Mouse (Mus musculus) CH12.LX (cell line): ENCODE measurements around the gene Atp23. TPM values are rescaled to one million over a fixed set of nuclear protein-coding genes. Genes with fewer than 3 reads are reported as not detected.

Experiments used
- DNase-seq: peaks from one replicate; pipeline ENCODE4 v3.0.0-alpha.2; 2013; ENCODE audit errors: extremely low read depth
- H3K27ac ChIP-seq: 2 replicates; pipeline ENCODE4 v1.5.1; 2012; ENCODE audit warnings: low read depth, mild to moderate bottlenecking, control low read depth, moderate library complexity; ENCODE audit not compliant: insufficient read depth
- H3K27me3 ChIP-seq: replicated peaks from 2 replicates; pipeline ENCODE3; 2012; ENCODE audit warnings: inconsistent platforms
- H3K36me3 ChIP-seq, 2 experiments: replicated peaks in 1 of 2; 2 replicates each; pipeline versions ENCODE3 to v1.6.1; 2012; ENCODE audit warnings: inconsistent platforms in 1 of 2, low read length in 1 of 2, mild to moderate bottlenecking in 1 of 2, mixed read lengths in 1 of 2, moderate library complexity in 1 of 2; ENCODE audit not compliant: control insufficient read depth in 1 of 2, insufficient read depth in 1 of 2
- H3K4me1 ChIP-seq, 2 experiments: 2 replicates each; pipeline ENCODE4 v1.6.1; 2012; ENCODE audit warnings: inconsistent platforms in 1 of 2, moderate library complexity in 1 of 2; ENCODE audit not compliant: insufficient read depth in 2 of 2, control insufficient read depth in 1 of 2
- H3K4me2 ChIP-seq: 2 replicates; pipeline ENCODE4 v1.6.1; 2012; ENCODE audit warnings: low read depth, mild to moderate bottlenecking, control low read depth; ENCODE audit not compliant: poor library complexity, insufficient read depth, severe bottlenecking
- H3K4me3 ChIP-seq, 3 experiments: fragments of 150-350 bp in 1 of 3; sonication (generic) in 1 of 3; replicated peaks in 1 of 3; 2 replicates each; pipeline versions ENCODE3 to v1.5.1; 2011 to 2012; ENCODE audit warnings: low read depth in 2 of 3, low read length in 2 of 3, mild to moderate bottlenecking in 2 of 3, moderate library complexity in 2 of 3, control low read depth in 1 of 3, improper control_type of control experiment in 1 of 3, inconsistent platforms in 1 of 3, mixed read lengths in 1 of 3; ENCODE audit not compliant: poor library complexity in 1 of 3
- H3K79me2 ChIP-seq: replicated peaks from 2 replicates; pipeline ENCODE4 v1.6.1; 2012; ENCODE audit warnings: mild to moderate bottlenecking, moderate library complexity; ENCODE audit not compliant: control insufficient read depth, poor library complexity, insufficient read depth, severe bottlenecking; ENCODE audit errors: extremely low read depth
- H3K9ac ChIP-seq: 2 replicates; pipeline ENCODE4 v1.6.1; 2012; ENCODE audit warnings: low read depth, mild to moderate bottlenecking, control low read depth, moderate library complexity; ENCODE audit not compliant: insufficient read depth
- H3K9me3 ChIP-seq: replicated peaks from 2 replicates; pipeline ENCODE3; 2012; ENCODE audit warnings: low read length, inconsistent platforms, mixed read lengths
- BHLHE40 ChIP-seq: IDR thresholded peaks from 2 replicates; pipeline ENCODE4 v1.6.1; 2011; ENCODE audit warnings: mild to moderate bottlenecking, low read depth, low read length, improper control_type of control experiment
- CHD1 ChIP-seq: IDR thresholded peaks from 2 replicates; pipeline ENCODE4 v1.6.1; 2012; ENCODE audit warnings: low read depth, low read length, improper control_type of control experiment, inconsistent platforms
- CTCF ChIP-seq, 2 experiments: IDR thresholded peaks in 1 of 2; conservative IDR thresholded peaks in 1 of 2; 2 replicates each; pipeline ENCODE4 v1.5.1; 2011 to 2012; ENCODE audit warnings: low read depth in 2 of 2, low read length in 2 of 2, improper control_type of control experiment in 1 of 2, inconsistent platforms in 1 of 2, mild to moderate bottlenecking in 1 of 2, moderate library complexity in 1 of 2
- E2F4 ChIP-seq: IDR thresholded peaks from 2 replicates; pipeline ENCODE4 v1.6.1; 2011; ENCODE audit warnings: low read depth, low read length, improper control_type of control experiment; ENCODE audit not compliant: insufficient replicate concordance
- EP300 ChIP-seq: IDR thresholded peaks from 2 replicates; pipeline ENCODE4 v1.6.1; 2011; ENCODE audit warnings: low read length, improper control_type of control experiment
- ETS1 ChIP-seq: conservative IDR thresholded peaks from 2 replicates; pipeline ENCODE4 v1.6.1; 2012; ENCODE audit warnings: low read depth, mild to moderate bottlenecking, inconsistent platforms, low read length, improper control_type of control experiment, moderate library complexity
- GABPA ChIP-seq: IDR thresholded peaks from 2 replicates; pipeline ENCODE4 v1.6.1; 2012; ENCODE audit warnings: low read depth, low read length, improper control_type of control experiment, inconsistent platforms; ENCODE audit not compliant: insufficient replicate concordance
- IRF4 ChIP-seq: IDR thresholded peaks from 2 replicates; pipeline ENCODE4 v1.6.1; 2014; ENCODE audit warnings: low read depth, mild to moderate bottlenecking, inconsistent platforms, low read length, improper control_type of control experiment
- KAT2A ChIP-seq: IDR thresholded peaks from 2 replicates; pipeline ENCODE4 v1.6.1; 2012; ENCODE audit warnings: low read length, improper control_type of control experiment, inconsistent platforms; ENCODE audit not compliant: insufficient replicate concordance
- MAZ ChIP-seq: IDR thresholded peaks from 2 replicates; pipeline ENCODE4 v1.6.1; 2012; ENCODE audit warnings: low read depth, mild to moderate bottlenecking, inconsistent platforms, low read length, improper control_type of control experiment, moderate library complexity
- MEF2A ChIP-seq: IDR thresholded peaks from 2 replicates; pipeline ENCODE4 v1.6.1; 2014; ENCODE audit warnings: low read depth, mild to moderate bottlenecking, inconsistent platforms, low read length, improper control_type of control experiment, borderline replicate concordance
- MYC ChIP-seq: IDR thresholded peaks from 2 replicates; pipeline ENCODE4 v1.6.1; 2011; ENCODE audit warnings: low read depth, mild to moderate bottlenecking, improper control_type of control experiment, low read length
- NELFE ChIP-seq: IDR thresholded peaks from 2 replicates; pipeline ENCODE4 v1.6.1; 2011; ENCODE audit warnings: low read depth, low read length, improper control_type of control experiment
- NRF1 ChIP-seq: IDR thresholded peaks from 2 replicates; pipeline ENCODE4 v1.6.1; 2014; ENCODE audit warnings: low read depth, mild to moderate bottlenecking, inconsistent platforms, low read length, improper control_type of control experiment, moderate library complexity
- PAX5 ChIP-seq: IDR thresholded peaks from 2 replicates; pipeline ENCODE4 v1.6.1; 2012; ENCODE audit warnings: low read length, inconsistent platforms, mixed read lengths
- POLR2A ChIP-seq: IDR thresholded peaks from 2 replicates; pipeline ENCODE4 v1.6.1; 2011; ENCODE audit warnings: low read depth, mild to moderate bottlenecking, improper control_type of control experiment, low read length
- POLR2AphosphoS2 ChIP-seq: IDR thresholded peaks from 2 replicates; pipeline ENCODE4 v1.6.1; 2011; ENCODE audit warnings: low read depth, low read length, improper control_type of control experiment
- RCOR1 ChIP-seq: conservative IDR thresholded peaks from 2 replicates; pipeline ENCODE4 v1.6.1; 2012; ENCODE audit warnings: low read depth, mild to moderate bottlenecking, inconsistent platforms, low read length, improper control_type of control experiment
- SIN3A ChIP-seq: IDR thresholded peaks from 2 replicates; pipeline ENCODE4 v1.6.1; 2012; ENCODE audit warnings: low read length, improper control_type of control experiment, inconsistent platforms
- SMC3 ChIP-seq: IDR thresholded peaks from 2 replicates; pipeline ENCODE4 v1.6.1; 2011; ENCODE audit warnings: low read depth, low read length, improper control_type of control experiment
- TBP ChIP-seq: conservative IDR thresholded peaks from 2 replicates; pipeline ENCODE4 v1.6.1; 2011; ENCODE audit warnings: low read depth, low read length, improper control_type of control experiment
- TCF12 ChIP-seq: IDR thresholded peaks from 2 replicates; pipeline ENCODE4 v1.6.1; 2014; ENCODE audit warnings: low read depth, mild to moderate bottlenecking, inconsistent platforms, low read length, improper control_type of control experiment
- USF2 ChIP-seq: conservative IDR thresholded peaks from 2 replicates; pipeline ENCODE4 v1.6.1; 2011; ENCODE audit warnings: low read depth, low read length, improper control_type of control experiment
- ZC3H11A ChIP-seq: IDR thresholded peaks from 2 replicates; pipeline ENCODE4 v1.6.1; 2012; ENCODE audit warnings: low read depth, mild to moderate bottlenecking, inconsistent platforms, low read length, improper control_type of control experiment
- ZMIZ1 ChIP-seq: IDR thresholded peaks from 2 replicates; pipeline ENCODE4 v1.6.1; 2012; ENCODE audit warnings: low read depth, mild to moderate bottlenecking, inconsistent platforms, low read length, improper control_type of control experiment
- ZNF384 ChIP-seq: IDR thresholded peaks from 2 replicates; pipeline ENCODE4 v1.6.1; 2012; ENCODE audit warnings: low read depth, low read length, improper control_type of control experiment, inconsistent platforms
- dilution Hi-C: fragments of 300-500 bp; cut with MboI; formaldehyde crosslinking; loops from 2 replicates; pipeline ENCODE4 v1.14.3; 2020; ENCODE audit warnings: low sequenced_read_pairs; ENCODE audit not compliant: extremely low pct_unique_long_range_greater_than_20kb, extremely low pct_ligation_motif_present
- in situ Hi-C: fragments of 300-500 bp; cut with MboI; formaldehyde crosslinking; loops from 3 replicates; pipeline ENCODE4 v1.14.3; 2019; ENCODE audit warnings: low sequenced_read_pairs, low pct_ligation_motif_present, low pct_unique_long_range_greater_than_20kb, mixed read lengths
- polyA plus RNA-seq: library from polyadenylated mRNA; unstranded; fragments of >175 nt; gene quantifications from 2 replicates; pipeline ENCODE4 v1.2.1, GENCODE M21; 2012; ENCODE audit warnings: low read depth; ENCODE audit not compliant: insufficient read length
- total RNA-seq, 2 experiments: library from RNA; depleted of rRNA; stranded (reverse); fragments of 300-350 nt in 1 of 2; fragments of >200 nt in 1 of 2; gene quantifications; 2 replicates each; pipeline ENCODE4 v1.2.3; 2012 to 2014

Atp23 gene
- total and polyA plus RNA-seq, 3 experiments, result 16.7 to 18.9 (median 17.2) TPM

DNA sequence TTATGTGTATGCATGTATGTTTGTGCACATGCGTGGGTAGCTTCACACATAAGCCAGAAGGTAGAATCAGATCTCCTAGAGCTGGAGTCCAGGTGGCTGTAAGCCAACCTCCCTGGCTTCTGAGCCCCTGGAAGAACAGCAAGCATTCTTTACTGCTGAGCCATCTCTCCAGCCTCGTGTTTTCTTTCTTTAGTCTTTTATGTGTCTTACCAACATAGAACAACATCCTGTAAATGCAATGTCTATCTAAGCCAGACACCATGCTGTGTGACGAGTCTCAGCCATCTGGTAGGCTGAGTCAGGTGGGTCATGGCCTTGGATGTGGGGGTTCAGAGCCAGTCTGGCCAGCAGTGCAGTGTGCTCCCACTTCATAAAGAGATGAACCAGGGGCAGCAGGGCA lies 22.9 kb upstream of the Atp23 start:
- H3K36me3 ChIP-seq, result no peaks in the 10 kb centered on the region
- TF ChIP-seq ZMIZ1 (no peak), TCF12 (no peak), E2F4 (no peak)
- H3K27ac ChIP-seq, result no peak overlapping the region
- H3K4me1 ChIP-seq, result no peaks in the 10 kb centered on the region
- no peak overlapping the region for H3K4me3 ChIP-seq
- H3K79me2 ChIP-seq, result no peaks in the 10 kb centered on the region
- H3K27me3 ChIP-seq, result peaks cover 3% of the 10 kb centered on the region
- no peak for DNase-seq
- H3K9me3 ChIP-seq, result peaks cover 9% of the 10 kb centered on the region
- H3K9ac ChIP-seq, result no peak overlapping the region
- no peak overlapping the region for H3K4me2 ChIP-seq
- in situ Hi-C loops, result no loop called here
- dilution Hi-C loops, result no loop called here

DNA sequence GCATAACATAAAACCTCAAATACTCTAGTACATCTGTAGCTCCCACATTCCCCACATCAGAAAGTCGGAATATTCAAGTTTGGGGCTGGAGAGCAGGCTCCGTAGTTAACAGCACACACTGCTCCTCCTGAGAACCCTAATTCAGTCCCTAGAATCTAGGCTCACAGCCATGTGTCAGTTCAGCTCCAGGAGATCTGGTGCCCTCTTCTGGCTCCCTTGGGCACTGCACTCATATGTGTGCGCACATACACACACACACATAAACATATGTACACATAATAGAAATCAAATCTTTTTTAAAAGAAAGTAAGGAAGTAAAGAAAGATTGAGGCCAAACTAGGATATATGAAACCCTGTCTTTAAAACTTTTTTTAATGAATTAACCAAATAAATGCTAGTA lies 19.1 kb upstream of the Atp23 start:
- Histone ChIP-seq H3K9me3 (peaks cover 9% of the 10 kb centered on the region), H3K79me2 (no peaks in the 10 kb centered on the region), H3K27me3 (peaks cover 8% of the 10 kb centered on the region), H3K4me3 (no peak overlapping the region), H3K4me2 (no peak overlapping the region), H3K4me1 (peaks cover 0 to 3% of the 10 kb centered on the region in 2 experiments; a peak in 1 of 4 replicates), H3K27ac (no peak overlapping the region), H3K36me3 (no peaks in the 10 kb centered on the region), H3K9ac (no peak overlapping the region)
- dilution Hi-C loops, result no loop called here
- TF ChIP-seq E2F4, result no peak
- peak in 1 of 2 experiments; percentile 36; a peak in 2 of 4 replicates for TF ChIP-seq CTCF (conservative IDR thresholded peaks at IDR 0.05 in 1 of 2, IDR thresholded peaks at IDR 0.05 in 1 of 2; ENCODE audit: low read depth in 2 of 2, low read length in 2 of 2)
- TF ChIP-seq POLR2AphosphoS2, result no peak
- DNase-seq, result no peak
- in situ Hi-C loops, result no loop called here

DNA sequence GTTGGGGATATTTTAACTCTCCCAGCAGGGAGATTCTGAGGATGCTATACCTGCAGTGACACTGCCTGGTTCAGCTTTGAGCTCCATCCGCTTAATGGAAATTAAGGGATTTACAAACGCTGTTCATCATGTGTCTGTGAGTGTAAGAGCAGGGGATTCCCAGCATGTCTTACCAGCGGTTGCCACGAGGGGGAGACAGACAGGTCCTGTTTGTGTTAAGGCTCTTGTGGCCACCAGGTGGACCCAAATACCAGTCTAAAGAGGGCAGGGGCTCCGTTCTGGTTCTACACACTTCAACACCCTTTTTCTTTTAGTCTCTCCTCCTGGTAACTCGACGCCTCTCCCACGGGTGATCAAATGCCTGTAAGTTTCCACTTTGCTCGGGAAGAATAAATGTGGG lies 17.9 kb upstream of the Atp23 start:
- in situ Hi-C loops, result loop anchor here (5.0 kb wide), 1 partner anchor 73 kb away; no protein-coding TSS in a partner anchor
- Histone ChIP-seq H3K4me2 (peak overlapping the region; percentile 48), H3K9ac (no peak overlapping the region), H3K9me3 (peaks cover 9% of the 10 kb centered on the region), H3K27ac (no peak overlapping the region), H3K4me3 (peak overlapping the region in 1 of 3 experiments; percentile 16), H3K4me1 (peaks cover 0 to 3% of the 10 kb centered on the region in 2 experiments; a peak in 1 of 4 replicates), H3K79me2 (no peaks in the 10 kb centered on the region), H3K27me3 (peaks cover 8% of the 10 kb centered on the region), H3K36me3 (no peaks in the 10 kb centered on the region)
- DNase-seq, result peak; percentile 95
- dilution Hi-C loops, result no loop called here
- TF ChIP-seq E2F4, result peak; percentile 41; the same call in 1 of the 2 replicates
- TF ChIP-seq MEF2A, result peak; percentile 84
- peak; percentile 27 for TF ChIP-seq BHLHE40
- TF ChIP-seq NRF1, result peak; percentile 38; the same call in 1 of the 2 replicates
- no peak for TF ChIP-seq RCOR1
- no peak for TF ChIP-seq POLR2A
- TF ChIP-seq MAZ, result no peak
- no peak for TF ChIP-seq CHD1
- TF ChIP-seq IRF4, result peak; percentile 72
- TF ChIP-seq MYC, result peak; percentile 64
- TF ChIP-seq KAT2A, result no peak
- no peak for TF ChIP-seq PAX5
- TF ChIP-seq NELFE, result peak; percentile 94; the same call in 1 of the 2 replicates
- no peak for TF ChIP-seq ETS1
- peak; percentile 49 for TF ChIP-seq ZNF384
- TF ChIP-seq GABPA, result no peak
- no peak for TF ChIP-seq TBP
- peak; percentile 100 for TF ChIP-seq SMC3
- no peak for TF ChIP-seq USF2
- peak; percentile 94 for TF ChIP-seq ZC3H11A
- no peak for TF ChIP-seq ZMIZ1
- no peak for TF ChIP-seq EP300
- TF ChIP-seq SIN3A, result peak; percentile 50
